Mouse (Mus musculus) liver, embryonic 13.5 days (tissue): ENCODE data around the gene Opalin. TPM values are rescaled to one million over a fixed set of nuclear protein-coding genes. Genes with fewer than 3 reads are reported as not detected.

Experiments used
- ATAC-seq: fragments of 200-750 bp; cut with Nextera tagmentation; 2 replicates; pipeline ENCODE4 v1.8.0; 2017; ENCODE audit warnings: low read depth, mild to moderate bottlenecking, moderate number of reproducible peaks, moderate library complexity
- DNase-seq: peaks from one replicate; pipeline ENCODE4 v3.0.0; 2022
- H3K27ac ChIP-seq: fragments of 300-500 bp; sonication (generic); 2 replicates; pipeline ENCODE4 v1.5.1; 2015; ENCODE audit warnings: moderate library complexity, mild to moderate bottlenecking, inconsistent platforms
- H3K27me3 ChIP-seq: fragments of 300-500 bp; sonication (generic); 2 replicates; pipeline ENCODE4 v1.6.1; 2015; ENCODE audit warnings: mild to moderate bottlenecking, inconsistent platforms
- H3K36me3 ChIP-seq: fragments of 300-500 bp; sonication (generic); 2 replicates; pipeline ENCODE4 v1.6.1; 2015; ENCODE audit warnings: mild to moderate bottlenecking, inconsistent platforms
- H3K4me1 ChIP-seq: fragments of 300-500 bp; sonication (generic); replicated peaks from 2 replicates; pipeline ENCODE4 v1.6.1; 2015; ENCODE audit warnings: inconsistent platforms
- H3K4me2 ChIP-seq: fragments of 300-500 bp; sonication (generic); 2 replicates; pipeline ENCODE4 v1.6.1; 2015; ENCODE audit warnings: inconsistent platforms, mild to moderate bottlenecking, moderate library complexity
- H3K4me3 ChIP-seq: fragments of 300-500 bp; sonication (generic); replicated peaks from 2 replicates; pipeline ENCODE4 v1.5.1; 2015; ENCODE audit warnings: mild to moderate bottlenecking, inconsistent platforms
- H3K9ac ChIP-seq: fragments of 300-500 bp; sonication (generic); 2 replicates; pipeline ENCODE4 v1.6.1; 2015; ENCODE audit warnings: mild to moderate bottlenecking, inconsistent platforms
- H3K9me3 ChIP-seq: fragments of 300-500 bp; sonication (generic); replicated peaks from 2 replicates; pipeline ENCODE4 v1.6.1; 2016; ENCODE audit warnings: inconsistent platforms
- WGBS: fragments of 180-500 bp; shearing (Covaris S2); methylation state at CpG from one replicate; pipeline ENCODE4 v1.1.7; 2015; ENCODE audit not compliant: insufficient replicate concordance; 5-methylcytosine and 5-hydroxymethylcytosine counted together
- polyA plus RNA-seq: library from polyadenylated mRNA; unstranded; fragments of >200 nt; fragmentation: Nextera tagmentation; extraction: Ambion mirVana; gene quantifications from 2 replicates; pipeline ENCODE4 v1.2.1, GENCODE M21; 2015

Opalin gene
- polyA plus RNA-seq, 1 experiment from 2014 or later: not detected

- no peaks in the 10 kb centered on the region for H3K4me1 ChIP-seq
- no peaks in the 10 kb centered on the region for H3K36me3 ChIP-seq
- 21% methylated on average over 4 of the region's 4 CpGs for WGBS
- H3K27me3 ChIP-seq: 0 out of 2 replicates have a peak, but pooled peaks cover 10% of the 10 kb centered on the region
- DNase-seq (no peak), ATAC-seq (no peak)
- no peak overlapping the region for H3K9ac ChIP-seq
- no peak overlapping the region for H3K27ac ChIP-seq
- H3K4me3 ChIP-seq: no peak overlapping the region
- no peaks in the 10 kb centered on the region for H3K9me3 ChIP-seq
- H3K4me2 ChIP-seq: no peak overlapping the region
Measured at GRCm38 (mm10) chr19:41035809-41036551, 40.9 kb downstream of the Opalin start.

- WGBS: 31% methylated on average over 6 of the region's 6 CpGs
- Histone ChIP-seq H3K9me3 (no peaks in the 10 kb centered on the region), H3K27ac (no peak overlapping the region), H3K4me3 (no peak overlapping the region), H3K4me1 (no peaks in the 10 kb centered on the region), H3K4me2 (no peak overlapping the region), H3K27me3 (0 out of 2 replicates have a peak, but pooled peaks cover 12% of the 10 kb centered on the region), H3K9ac (no peak overlapping the region), H3K36me3 (no peaks in the 10 kb centered on the region)
- no peak for DNase-seq
- ATAC-seq: no peak
Measured at GRCm38 (mm10) chr19:41031869-41032268, 45.0 kb downstream of the Opalin start.

GRCm38 (mm10) chr19:41031009-41031408 is 45.9 kb downstream of the Opalin start:
- no peak overlapping the region for H3K27ac ChIP-seq
- H3K4me3 ChIP-seq: no peak overlapping the region
- H3K27me3 ChIP-seq: 0 out of 2 replicates have a peak, but pooled peaks cover 12% of the 10 kb centered on the region
- no peak overlapping the region for H3K9ac ChIP-seq
- ATAC-seq (no peak), DNase-seq (no peak)
- H3K9me3 ChIP-seq: no peaks in the 10 kb centered on the region
- WGBS: 9% methylated on average over 11 of the region's 11 CpGs
- H3K36me3 ChIP-seq: no peaks in the 10 kb centered on the region
- no peak overlapping the region for H3K4me2 ChIP-seq
- H3K4me1 ChIP-seq: no peaks in the 10 kb centered on the region

- Histone ChIP-seq H3K9me3 (no peaks in the 10 kb centered on the region), H3K4me3 (no peak overlapping the region), H3K9ac (no peak overlapping the region), H3K27me3 (0 out of 2 replicates have a peak, but pooled peaks cover 12% of the 10 kb centered on the region), H3K36me3 (no peaks in the 10 kb centered on the region), H3K27ac (no peak overlapping the region), H3K4me2 (no peak overlapping the region), H3K4me1 (no peaks in the 10 kb centered on the region)
- DNase-seq (no peak), ATAC-seq (no peak)
- WGBS: 56% methylated on average over 6 of the region's 6 CpGs
Measured at GRCm38 (mm10) chr19:41030161-41030560, 46.8 kb downstream of the Opalin start.

GRCm38 (mm10) chr19:41029219-41029618 is 47.7 kb downstream of the Opalin start, which contains the start of gene Dntt:
TSS of gene Dntt (plus strand) at chr19:41029275.
- Histone ChIP-seq H3K27ac (no peak within 1 kb of the TSS), H3K4me2 (no peak within 1 kb of the TSS), H3K4me1 (no peaks in the 10 kb centered on the region), H3K4me3 (no peak within 1 kb of the TSS), H3K9ac (no peak within 1 kb of the TSS), H3K36me3 (no peaks in the 10 kb centered on the region), H3K9me3 (no peaks in the 10 kb centered on the region), H3K27me3 (0 out of 2 replicates have a peak, but pooled peaks cover 12% of the 10 kb centered on the region)
- DNase-seq (no peak), ATAC-seq (no peak)
- 61% methylated on average over 6 of the region's 6 CpGs for WGBS

- H3K4me2 ChIP-seq: no peak overlapping the region
- H3K9me3 ChIP-seq: no peaks in the 10 kb centered on the region
- no peak for ATAC-seq
- 0 out of 2 replicates have a peak, but pooled peaks cover 12% of the 10 kb centered on the region for H3K27me3 ChIP-seq
- H3K27ac ChIP-seq: no peak overlapping the region
- no peak overlapping the region for H3K9ac ChIP-seq
- H3K4me1 ChIP-seq: no peaks in the 10 kb centered on the region
- no peak for DNase-seq
- no peak overlapping the region for H3K4me3 ChIP-seq
- H3K36me3 ChIP-seq: no peaks in the 10 kb centered on the region
- WGBS: 80% methylated on average over 9 of the region's 9 CpGs
Measured at GRCm38 (mm10) chr19:41027601-41028000, 49.3 kb downstream of the Opalin start.

GRCm38 (mm10) chr19:41027024-41027423 is 49.9 kb downstream of the Opalin start:
- DNase-seq: no peak
- no peak for ATAC-seq
- 68% methylated on average over 5 of the region's 5 CpGs for WGBS
- Histone ChIP-seq H3K36me3 (no peaks in the 10 kb centered on the region), H3K4me2 (no peak overlapping the region), H3K9me3 (no peaks in the 10 kb centered on the region), H3K9ac (no peak overlapping the region), H3K4me1 (no peaks in the 10 kb centered on the region), H3K4me3 (no peak overlapping the region), H3K27me3 (0 out of 2 replicates have a peak, but pooled peaks cover 10% of the 10 kb centered on the region), H3K27ac (no peak overlapping the region)

- H3K36me3 ChIP-seq: no peaks in the 10 kb centered on the region
- 56% methylated on average over 8 of the region's 8 CpGs for WGBS
- DNase-seq (no peak), ATAC-seq (no peak)
- no peak overlapping the region for H3K27ac ChIP-seq
- H3K9ac ChIP-seq: no peak overlapping the region
- 0 out of 2 replicates have a peak, but pooled peaks cover 6% of the 10 kb centered on the region for H3K27me3 ChIP-seq
- H3K4me2 ChIP-seq: no peak overlapping the region
- H3K9me3 ChIP-seq: no peaks in the 10 kb centered on the region
- H3K4me3 ChIP-seq: no peak overlapping the region
- no peaks in the 10 kb centered on the region for H3K4me1 ChIP-seq
Measured at GRCm38 (mm10) chr19:41026551-41026950, 50.4 kb downstream of the Opalin start.

- H3K9me3 ChIP-seq: no peaks in the 10 kb centered on the region
- DNase-seq (no peak), ATAC-seq (no peak)
- H3K36me3 ChIP-seq: no peaks in the 10 kb centered on the region
- no peak overlapping the region for H3K27ac ChIP-seq
- H3K27me3 ChIP-seq: peaks cover 5% of the 10 kb centered on the region; the same call in 1 of the 2 replicates
- H3K4me1 ChIP-seq: no peaks in the 10 kb centered on the region
- WGBS: 64% methylated on average over 4 of the region's 4 CpGs
- H3K9ac ChIP-seq: no peak overlapping the region
- H3K4me3 ChIP-seq: no peak overlapping the region
- no peak overlapping the region for H3K4me2 ChIP-seq
Measured at GRCm38 (mm10) chr19:41022244-41022643, 54.7 kb downstream of the Opalin start.

- 56% methylated on average over 3 of the region's 3 CpGs for WGBS
- Histone ChIP-seq H3K9ac (no peak overlapping the region), H3K4me1 (peaks cover 6% of the 10 kb centered on the region), H3K27ac (no peak overlapping the region), H3K27me3 (peaks cover 5% of the 10 kb centered on the region; the same call in 1 of the 2 replicates), H3K36me3 (no peaks in the 10 kb centered on the region), H3K4me2 (no peak overlapping the region), H3K9me3 (no peaks in the 10 kb centered on the region), H3K4me3 (no peak overlapping the region)
- ATAC-seq: no peak
- DNase-seq: no peak
Measured at GRCm38 (mm10) chr19:41020537-41020936, 56.4 kb downstream of the Opalin start.

- 52% methylated on average over 5 of the region's 5 CpGs for WGBS
Measured at GRCm38 (mm10) chr19:41019164-41019675, 57.7 kb downstream of the Opalin start.

More at GRCm38 (mm10) chr19:41019164-41019675, 57.7 kb downstream of the Opalin start:
- H3K4me3 ChIP-seq: no peak overlapping the region
- no peaks in the 10 kb centered on the region for H3K9me3 ChIP-seq
- H3K27me3 ChIP-seq: peaks cover 14% of the 10 kb centered on the region
- no peak overlapping the region for H3K4me2 ChIP-seq
- ATAC-seq: no peak
- H3K27ac ChIP-seq: no peak overlapping the region
- H3K9ac ChIP-seq: no peak overlapping the region
- no peaks in the 10 kb centered on the region for H3K36me3 ChIP-seq
- no peak for DNase-seq
- H3K4me1 ChIP-seq: peaks cover 6% of the 10 kb centered on the region
